Mouse (Mus musculus): ENCODE data around the gene Csmd2. TPM values are rescaled to one million over a fixed set of nuclear protein-coding genes. Genes with fewer than 3 reads are reported as not detected.

The Csmd2 gene
- total and polyA plus RNA-seq, 3 experiments = 0.11 TPM; not detected in 2

- Histone ChIP-seq H3K36me3 (replicated peaks) (no peaks in the 10 kb centered on the region), H3K4me1 (ENCODE audit: insufficient read depth, low read depth, low read length) (peaks cover 6% of the 10 kb centered on the region), H3K9me3 (replicated peaks) (no peaks in the 10 kb centered on the region), H3K27me3 (ENCODE audit: insufficient read depth, low read length) (peaks cover 10% of the 10 kb centered on the region), H3K4me3 (ENCODE audit: low read depth, low read length) (no peak overlapping the region)
- ATAC-seq (ENCODE audit: extremely low read depth, insufficient number of reproducible peaks, low FRiP score, poor library complexity, severe bottlenecking) (no peak), DNase-seq (ENCODE audit: low spot score) (no peak)
- no peak for TF ChIP-seq GATA1 (IDR thresholded peaks at IDR 0.05; ENCODE audit: borderline replicate concordance, low read length)
- TF ChIP-seq POLR2AphosphoS5 (IDR thresholded peaks at IDR 0.05; ENCODE audit: insufficient replicate concordance, low read depth, low read length) = no peak
- TF ChIP-seq GATA2 (IDR thresholded peaks at IDR 0.05; ENCODE audit: borderline replicate concordance, low read depth, low read length) = no peak
- TF ChIP-seq TAL1 (conservative IDR thresholded peaks at IDR 0.05; ENCODE audit: low read depth, low read length) = no peak
- no peak for TF ChIP-seq CTCF (IDR thresholded peaks at IDR 0.05; ENCODE audit: low read depth, low read length)
Measured at GRCm38 (mm10) chr4:128615761-128616160, 628.1 kb downstream of the Csmd2 start.

Other genes starting within 250 kb of the Csmd2 start
- gene CK137956, start 16.9 kb upstream of the Csmd2 start, total RNA-seq (2014; fragmentation: Nextera tagmentation) = not detected in 2 replicates
- not detected in 2 replicates for gene CK137956, start 16.9 kb upstream of the Csmd2 start, total RNA-seq (2017)
- not detected in 2 replicates for gene CK137956, start 16.9 kb upstream of the Csmd2 start, polyA plus RNA-seq (2012)